Mouse (Mus musculus) embryonic fibroblast, embryonic 13.5 days (primary cell): ENCODE results near the gene Spata3. TPM values are rescaled to one million over a fixed set of nuclear protein-coding genes. Genes with fewer than 3 reads are reported as not detected.
A peak's percentile ranks its signal among the peaks of the same experiment; 100 is the strongest.

Experiments
- H3K27ac ChIP-seq: 2 replicates; pipeline ENCODE4 v1.5.1; 2012; ENCODE audit warnings: low read length, control low read depth, inconsistent platforms; ENCODE audit not compliant: insufficient read depth
- H3K4me1 ChIP-seq: 2 replicates; pipeline ENCODE4 v1.6.1; 2011; ENCODE audit warnings: low read length; ENCODE audit not compliant: control insufficient read depth, insufficient read depth
- H3K4me3 ChIP-seq: 2 replicates; pipeline ENCODE4 v1.5.1; 2011; ENCODE audit warnings: mild to moderate bottlenecking, control low read depth, low read length; ENCODE audit not compliant: insufficient read depth
- CTCF ChIP-seq: IDR thresholded peaks from 2 replicates; pipeline ENCODE4 v1.5.1; 2011; ENCODE audit warnings: mild to moderate bottlenecking, control low read depth, low read length, moderate library complexity, borderline replicate concordance; ENCODE audit not compliant: insufficient read depth
- POLR2A ChIP-seq: IDR thresholded peaks from 2 replicates; pipeline ENCODE4 v1.6.1; 2011; ENCODE audit warnings: low read depth, mild to moderate bottlenecking, control low read depth, low read length, moderate library complexity
- polyA plus RNA-seq: library from polyadenylated mRNA; stranded (reverse); fragments of >200 nt; gene quantifications from 2 replicates; pipeline ENCODE4 v1.2.4, GENCODE M21; 2011; ENCODE audit warnings: low read depth; ENCODE audit not compliant: missing spikeins, insufficient read length

Gene Spata3
- polyA plus RNA-seq, 1 experiment, result not detected

DNA sequence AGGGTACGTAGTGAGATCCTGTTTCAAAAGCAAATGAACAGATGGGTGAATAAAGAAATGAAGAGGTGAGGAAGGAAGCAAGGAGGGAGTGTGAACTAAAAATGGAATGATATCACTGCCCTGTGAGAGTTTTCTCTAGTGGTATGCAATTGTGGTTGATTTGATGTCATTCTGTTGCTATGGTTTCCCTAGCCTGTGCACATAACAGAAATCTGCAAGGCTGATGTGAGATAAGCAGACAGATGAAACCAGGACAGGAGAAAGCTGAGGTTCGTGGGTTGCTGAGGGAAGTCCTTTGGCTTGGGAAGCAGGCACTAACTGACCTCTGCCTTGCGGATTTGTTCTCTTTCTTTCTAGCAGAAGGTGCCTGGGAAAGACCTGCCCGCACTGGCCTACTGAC, 31.6 kb downstream of the Spata3 start:
- TF ChIP-seq CTCF (no peak), POLR2A (no peak)
- no peak overlapping the region for H3K27ac ChIP-seq
- H3K4me3 ChIP-seq, result no peak overlapping the region
- H3K4me1 ChIP-seq, result no peaks in the 10 kb centered on the region

DNA sequence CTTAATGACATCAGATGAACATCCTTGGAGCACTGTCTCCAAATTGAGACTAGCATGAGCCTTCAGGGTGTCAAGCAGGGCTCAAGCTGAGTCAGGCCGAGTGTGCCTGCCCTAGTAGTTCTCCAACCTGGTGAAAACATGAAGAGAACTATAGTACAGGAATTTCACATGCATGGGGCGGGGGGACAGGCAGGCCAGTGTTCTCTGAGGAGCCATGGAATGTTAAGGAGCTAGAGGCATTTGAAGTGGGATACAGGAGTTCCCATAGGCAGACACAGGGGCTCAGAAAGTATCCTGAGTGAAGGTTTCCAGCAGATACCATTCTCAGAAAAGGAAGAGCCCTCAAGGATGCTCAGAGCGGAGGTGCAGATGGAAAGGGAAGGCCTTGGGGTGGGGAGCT, 32.1 kb downstream of the Spata3 start:
- Histone ChIP-seq H3K4me3 (no peak overlapping the region), H3K27ac (no peak overlapping the region), H3K4me1 (no peaks in the 10 kb centered on the region)
- TF ChIP-seq POLR2A, result no peak
- TF ChIP-seq CTCF, result no peak

DNA sequence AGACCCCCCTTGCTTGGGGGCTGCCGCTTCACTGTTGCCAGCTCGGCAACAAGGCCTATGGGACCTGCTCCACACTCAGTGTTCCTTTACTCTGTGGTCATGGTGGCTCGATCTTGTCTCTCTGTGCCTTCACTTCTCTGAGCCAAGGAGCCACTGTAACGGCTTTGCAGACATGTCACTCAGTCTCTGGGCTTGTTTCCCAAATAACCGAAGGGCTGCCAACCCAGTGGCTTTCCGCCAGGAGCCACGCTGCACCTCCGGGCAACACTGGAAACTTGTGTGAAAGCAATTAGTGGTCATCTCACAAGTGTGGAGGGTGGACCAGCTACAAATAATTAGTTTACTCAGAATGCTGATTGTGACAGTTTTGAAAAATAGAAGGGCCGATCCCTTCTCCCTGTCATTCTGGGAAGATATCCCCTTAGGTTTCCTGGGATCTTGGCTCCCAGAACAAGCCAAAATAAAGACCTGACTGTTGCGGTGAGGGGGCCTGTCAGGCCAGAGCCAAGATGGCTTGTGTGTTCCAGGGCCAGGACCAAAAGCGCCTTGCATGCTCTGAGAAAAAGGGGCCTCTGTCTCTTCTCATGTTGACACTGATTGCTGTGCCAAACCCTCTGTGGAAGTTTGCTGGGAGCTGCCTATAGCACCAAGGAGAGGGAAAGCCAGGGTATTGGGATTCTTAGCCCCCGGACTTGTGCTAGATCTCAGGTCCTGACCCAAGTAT, 36.7 kb downstream of the Spata3 start:
- H3K4me1 ChIP-seq, result no peaks in the 10 kb centered on the region
- H3K4me3 ChIP-seq, result no peak overlapping the region
- TF ChIP-seq POLR2A (no peak), CTCF (no peak)
- H3K27ac ChIP-seq, result no peak overlapping the region

DNA sequence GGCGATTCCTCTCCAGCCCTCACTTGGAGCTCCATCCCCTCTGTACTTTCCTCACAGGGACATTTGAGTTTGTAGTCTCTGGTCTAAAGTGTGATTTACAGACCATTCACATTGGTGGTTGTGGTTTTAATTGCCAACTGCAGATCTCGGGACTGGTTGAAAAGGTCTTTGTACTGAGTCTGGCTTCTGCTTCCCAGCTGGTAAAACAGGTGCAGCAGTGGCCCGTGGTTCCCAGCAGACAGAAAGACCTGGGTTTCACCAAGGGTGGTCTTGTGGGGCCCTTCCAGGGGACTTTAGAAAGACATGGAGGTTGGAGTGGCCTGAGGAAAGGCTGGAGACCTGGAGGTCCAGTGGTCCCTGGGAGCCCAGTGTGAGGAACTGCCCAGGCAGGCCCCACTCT, 38.3 kb downstream of the Spata3 start:
- Histone ChIP-seq H3K4me3 (no peak overlapping the region), H3K27ac (no peak overlapping the region), H3K4me1 (no peaks in the 10 kb centered on the region)
- TF ChIP-seq POLR2A (no peak), CTCF (no peak)

DNA sequence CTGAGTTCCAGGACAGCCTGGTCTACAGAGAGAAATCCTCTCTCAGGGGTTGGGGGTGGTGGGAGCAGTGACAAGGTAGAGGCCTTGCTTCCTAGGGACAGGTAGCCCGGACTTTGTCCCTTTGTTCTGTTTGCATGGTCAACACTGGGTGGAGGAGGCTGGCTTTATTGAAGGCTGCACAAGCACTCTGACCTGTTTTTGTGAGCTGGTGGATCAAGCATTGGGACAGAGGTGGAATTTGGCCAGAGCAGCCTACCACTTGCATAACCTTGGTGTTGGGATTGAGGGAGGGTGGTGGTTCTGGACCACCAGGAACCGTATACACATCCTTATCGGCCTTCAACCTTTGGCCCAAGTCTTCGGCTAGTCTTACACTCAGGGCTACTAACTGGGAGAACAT, 39.7 kb downstream of the Spata3 start:
- TF ChIP-seq CTCF (no peak), POLR2A (no peak)
- no peaks in the 10 kb centered on the region for H3K4me1 ChIP-seq
- H3K4me3 ChIP-seq, result no peak overlapping the region
- no peak overlapping the region for H3K27ac ChIP-seq

DNA sequence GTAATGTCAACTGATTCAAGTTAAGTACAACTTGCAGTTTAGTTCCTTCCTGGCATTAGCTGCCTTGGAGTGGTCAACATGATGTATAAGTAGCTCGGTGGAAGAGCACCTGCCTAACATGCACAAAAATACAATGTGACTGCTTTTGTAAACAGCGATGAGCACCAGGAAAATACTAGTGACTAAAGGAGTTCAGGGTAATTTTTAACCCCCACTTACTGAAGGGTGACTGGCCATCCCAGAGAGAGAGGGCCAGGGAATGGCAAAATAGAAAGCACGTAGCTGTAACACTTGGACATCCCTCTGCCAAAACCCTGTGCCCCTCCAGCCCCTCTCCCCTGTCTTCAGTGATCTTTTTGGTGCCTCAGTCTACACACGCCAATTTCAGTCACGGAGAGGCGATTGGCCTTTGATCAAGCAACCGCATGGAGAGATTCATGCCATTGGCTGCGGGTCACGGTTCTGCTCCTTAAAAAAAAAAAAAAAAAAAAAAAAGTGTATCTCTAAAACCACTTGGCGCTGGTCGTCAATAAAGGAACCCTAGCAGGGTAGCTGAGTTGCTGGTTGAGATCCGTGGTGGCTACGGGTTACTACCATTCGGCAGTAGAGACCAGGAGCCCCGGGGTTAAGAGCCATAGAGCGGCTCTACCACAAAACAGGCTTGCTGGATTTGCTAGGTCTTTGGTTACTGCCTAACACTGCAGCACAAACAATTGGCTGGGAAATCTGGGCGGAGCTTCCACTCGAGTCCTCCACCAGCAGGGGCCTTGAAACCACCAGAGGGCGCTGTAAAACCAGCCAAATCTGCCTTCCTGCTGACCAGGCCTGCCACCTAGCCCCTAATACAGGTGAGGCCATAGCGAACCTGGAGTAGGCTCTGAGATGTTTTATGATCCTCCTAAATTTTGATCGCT, 42.5 kb downstream of the Spata3 start:
- TF ChIP-seq POLR2A (no peak), CTCF (peak; percentile 66)
- Histone ChIP-seq H3K27ac (no peak overlapping the region), H3K4me1 (no peaks in the 10 kb centered on the region), H3K4me3 (peak overlapping the region; percentile 22; the same call in 1 of the 2 replicates)

DNA sequence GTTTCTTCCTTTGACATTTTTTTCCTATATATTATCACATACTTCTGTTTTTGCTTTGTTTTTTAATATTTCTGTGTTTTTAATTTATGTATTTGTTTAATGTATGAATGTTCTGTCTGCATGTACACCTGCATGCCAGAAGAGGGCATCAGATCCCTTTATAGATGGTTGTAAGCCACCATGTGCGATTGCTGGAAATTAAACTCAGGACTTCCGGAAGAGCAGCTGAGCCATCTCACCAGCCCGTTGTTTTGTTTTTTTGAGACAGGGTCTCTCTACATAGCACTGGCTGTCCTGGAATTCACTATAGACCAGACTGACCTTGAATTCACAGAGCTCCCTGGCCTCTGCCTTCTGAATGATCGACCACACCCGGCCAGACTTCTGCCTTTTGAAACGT, 45.9 kb downstream of the Spata3 start:
- Histone ChIP-seq H3K4me1 (no peaks in the 10 kb centered on the region; the same call in 1 of the 2 replicates), H3K4me3 (no peak overlapping the region), H3K27ac (no peak overlapping the region)
- TF ChIP-seq POLR2A (no peak), CTCF (no peak)

DNA sequence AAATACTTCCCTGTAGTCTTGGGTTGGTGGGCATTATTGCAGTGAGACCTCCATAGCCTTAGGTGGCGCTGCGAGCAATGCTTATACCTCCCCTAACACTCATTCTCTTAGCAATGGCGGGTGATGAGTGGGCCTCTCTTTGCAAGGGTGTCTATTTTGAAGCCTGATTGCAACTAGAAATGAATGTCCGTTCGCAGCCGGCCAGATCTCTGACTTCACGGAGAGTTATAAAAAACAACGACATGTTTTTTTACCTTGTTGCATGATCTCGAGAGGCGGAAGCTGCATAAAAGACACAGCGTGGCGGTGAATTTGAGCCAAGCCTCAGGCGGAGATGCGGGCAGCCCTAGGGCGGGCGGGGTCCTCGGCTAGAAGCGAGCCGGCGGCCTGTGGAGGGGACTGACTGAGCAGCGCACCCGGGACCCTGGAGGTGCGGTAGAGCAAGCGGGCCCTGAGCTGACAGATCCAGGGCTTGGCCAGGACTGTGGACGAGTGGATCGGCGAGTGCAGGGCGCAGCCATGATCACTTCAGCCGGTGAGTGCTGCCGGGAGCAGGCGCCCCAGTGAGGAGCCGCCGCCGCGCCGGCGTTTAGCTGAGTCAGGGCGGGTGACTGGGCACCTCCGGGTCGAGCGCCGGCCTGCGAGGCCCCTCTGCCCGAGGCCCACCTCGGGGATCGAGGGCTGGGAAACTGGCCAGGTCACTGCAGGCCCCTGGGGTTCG, 47.8 kb downstream of the Spata3 start, which contains the start of gene Psmd1:
Gene Psmd1 (plus strand): TSS at position 117 of the 721 bp plus-strand sequence.
- peak within 1 kb of the TSS; percentile 90 for H3K4me3 ChIP-seq
- no peaks in the 10 kb centered on the region; the same call in 1 of the 2 replicates for H3K4me1 ChIP-seq
- H3K27ac ChIP-seq, result peak within 1 kb of the TSS; percentile 63
- TF ChIP-seq POLR2A (peak; percentile 67), CTCF (peak; percentile 74; the same call in 1 of the 2 replicates)

DNA sequence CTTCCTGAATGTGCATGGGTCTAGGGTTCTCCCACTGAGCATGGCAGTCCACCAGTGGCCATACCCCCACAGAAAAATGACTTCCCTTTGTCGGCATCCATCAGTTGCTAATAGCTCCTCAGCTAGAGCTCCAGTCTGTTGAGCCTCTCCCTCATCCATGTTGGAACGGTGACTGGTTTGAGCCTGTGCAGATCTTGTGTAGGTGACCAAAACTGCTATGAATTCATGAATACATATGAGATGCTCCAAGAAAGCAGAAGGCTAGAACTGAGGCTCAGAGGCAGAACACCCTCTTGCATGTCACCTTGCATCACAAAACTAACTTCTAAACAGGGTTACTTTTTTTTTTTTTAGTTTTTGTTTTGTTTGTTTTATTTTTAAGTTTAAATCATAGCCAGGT, 59.9 kb downstream of the Spata3 start:
- no peak overlapping the region for H3K4me3 ChIP-seq
- no peak overlapping the region for H3K27ac ChIP-seq
- TF ChIP-seq POLR2A (no peak), CTCF (no peak)
- no peaks in the 10 kb centered on the region for H3K4me1 ChIP-seq

Other genes with a start within 250 kb of the Spata3 start
- 1.1 and 3.5 TPM in 2 replicates for gene A630001G21Rik, start 238.2 kb upstream of the Spata3 start, polyA plus RNA-seq
- 72.4 and 72.7 TPM in 2 replicates for gene Cab39, start 223.4 kb upstream of the Spata3 start, polyA plus RNA-seq
- gene Itm2c, start 122.5 kb upstream of the Spata3 start, polyA plus RNA-seq, result 221 and 233 TPM in 2 replicates
- not detected in 2 replicates for gene 4933407L21Rik, start 88.3 kb upstream of the Spata3 start, polyA plus RNA-seq
- gene Gpr55, start 55.8 kb upstream of the Spata3 start, polyA plus RNA-seq, result not detected in 2 replicates
- gene 2810459M11Rik, start 29.0 kb downstream of the Spata3 start, polyA plus RNA-seq, result not detected in 2 replicates
- 115 and 126 TPM in 2 replicates for gene Psmd1, start 47.6 kb downstream of the Spata3 start, polyA plus RNA-seq
- 0.23 and 0.25 TPM in 2 replicates for gene Htr2b, start 95.2 kb downstream of the Spata3 start, polyA plus RNA-seq
- gene Gm21972, start 116.8 kb downstream of the Spata3 start, polyA plus RNA-seq, result 7.6 and 10.5 TPM in 2 replicates
- 12.7 and 14.8 TPM in 2 replicates for gene Armc9, start 138.0 kb downstream of the Spata3 start, polyA plus RNA-seq